Mouse (Mus musculus) ovary, postnatal 10 days (tissue): Measurements from ENCODE around the gene Copg1.

Experiments used
- DNase-seq: peaks from one replicate; pipeline ENCODE4 v3.0.0; 2022; ENCODE audit warnings: low spot score

Gene Copg1

GRCm38 (mm10) chr6:87887594-87888233 is at the start of gene Copg1:
Gene Copg1, plus strand, starts transcription at chr6:87887814.
- DNase-seq = peak; percentile 99

DNA sequence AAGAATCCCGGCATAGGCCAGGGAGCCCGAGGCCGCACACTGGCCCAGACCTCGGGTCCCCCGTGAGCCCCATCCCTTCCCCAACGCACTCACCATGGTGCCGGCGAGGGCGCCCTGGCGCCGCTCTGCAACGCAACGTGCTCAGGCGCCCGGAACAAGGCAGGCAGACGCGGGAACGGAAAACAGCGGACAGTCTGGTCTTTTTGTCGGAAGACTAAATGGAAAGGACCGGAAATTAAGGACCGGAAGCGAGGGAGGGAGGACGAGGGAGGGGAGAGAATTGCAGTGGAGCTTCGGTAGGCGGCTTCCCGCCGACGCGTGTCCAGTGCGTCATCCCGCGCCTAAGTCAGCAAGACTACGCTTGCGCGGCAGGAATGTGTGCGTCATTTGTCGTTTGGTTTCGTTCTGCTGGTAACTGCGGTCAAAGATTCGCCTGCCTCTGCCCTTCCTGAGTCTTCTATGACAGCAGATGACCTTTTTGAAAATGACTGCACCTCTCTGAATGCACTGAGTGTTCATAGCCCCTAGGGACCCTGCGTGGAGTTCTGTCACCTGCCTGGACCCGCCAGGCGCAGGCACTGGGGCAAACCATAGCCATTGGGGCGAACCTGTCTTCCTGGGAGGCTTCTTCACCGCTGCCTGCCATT is 48.9 kb upstream of the Copg1 start, which contains the start of gene Isy1:
Gene Isy1, minus strand, starts transcription at position 248 of the 647 bp plus-strand sequence.
- peak; percentile 73 for DNase-seq

GRCm38 (mm10) chr6:87839797-87840341 is 47.7 kb upstream of the Copg1 start:
- DNase-seq = no peak

GRCm38 (mm10) chr6:87841635-87842034 is 46.0 kb upstream of the Copg1 start:
- DNase-seq = no peak

GRCm38 (mm10) chr6:87842254-87842653 is 45.4 kb upstream of the Copg1 start:
- DNase-seq = no peak

DNA sequence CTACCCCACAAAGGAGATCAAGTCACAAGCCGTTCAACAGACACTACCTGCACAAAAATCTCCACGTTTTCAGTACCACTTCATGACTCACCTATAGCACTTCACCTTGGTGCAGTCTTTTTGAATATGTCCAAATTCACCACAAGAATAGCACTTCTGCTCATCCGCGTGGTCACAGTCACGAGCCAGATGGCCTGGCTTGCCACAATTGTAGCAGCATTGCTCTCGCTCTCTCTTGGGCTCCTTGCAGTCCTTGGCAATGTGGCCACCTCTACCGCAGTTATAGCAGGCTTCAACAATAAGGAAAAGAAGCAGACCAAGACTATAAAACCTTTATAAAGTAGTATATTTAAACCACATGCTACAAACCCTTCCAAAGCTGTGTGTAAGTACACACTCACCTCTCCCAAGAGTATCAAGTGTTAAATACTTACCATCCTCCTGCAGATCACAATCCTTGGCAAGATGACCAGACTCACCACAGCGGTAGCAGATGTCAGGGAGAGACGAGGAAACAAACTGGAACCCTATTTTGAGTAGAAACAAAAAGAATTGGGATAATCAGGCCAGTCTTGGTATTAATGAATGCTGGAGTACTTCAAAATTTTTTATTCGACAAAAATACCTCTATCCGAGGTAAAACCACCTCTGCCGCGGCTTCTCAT is 42.5 kb upstream of the Copg1 start:
- no peak for DNase-seq

- DNase-seq = no peak
Observed at GRCm38 (mm10) chr6:87846813-87847212, 40.8 kb upstream of the Copg1 start.

DNA sequence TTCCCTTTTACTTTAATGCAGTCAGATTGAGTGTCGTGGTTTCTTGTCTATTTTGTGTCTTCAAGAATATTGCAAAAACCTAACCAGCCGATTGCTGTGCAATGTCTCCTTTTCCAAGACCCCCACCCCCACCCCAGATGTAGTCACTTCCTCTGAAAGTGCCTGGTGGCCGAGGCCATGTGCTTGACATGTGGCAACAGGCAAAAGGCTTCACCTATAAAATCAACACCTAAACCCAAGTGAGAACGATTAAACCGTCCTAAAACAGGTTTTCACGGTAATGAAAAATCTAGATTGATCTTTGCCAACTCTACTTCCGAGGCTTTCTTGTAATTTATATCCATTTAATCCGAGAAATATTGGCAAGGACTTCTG is 37.8 kb upstream of the Copg1 start:
- no peak for DNase-seq

- DNase-seq = peak; percentile 54
Observed at GRCm38 (mm10) chr6:87850155-87850899, 37.3 kb upstream of the Copg1 start.

GRCm38 (mm10) chr6:87850900-87851614 is 36.6 kb upstream of the Copg1 start, which contains the start of gene Cnbp:
Gene Cnbp, minus strand, starts transcription at chr6:87851106.
- peak; percentile 95 for DNase-seq

DNA sequence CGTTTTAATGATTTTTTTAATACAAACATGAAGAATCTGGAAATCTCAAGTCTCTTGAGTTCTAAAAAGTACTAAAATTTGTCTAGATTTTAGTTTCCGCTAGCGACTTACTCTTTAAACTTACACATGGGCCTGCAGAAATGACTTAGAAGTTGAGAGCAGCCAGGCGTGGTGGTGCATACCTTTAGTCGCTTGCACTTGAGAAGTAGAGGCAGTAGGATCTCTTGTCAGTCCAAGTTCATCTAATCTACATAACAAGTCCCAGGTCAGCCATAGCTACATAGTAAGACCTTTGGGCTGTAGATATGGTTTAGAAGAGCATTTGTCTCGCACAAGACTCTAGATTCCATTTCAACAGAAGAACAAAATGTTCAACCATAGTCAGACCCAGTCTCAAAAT is 35.7 kb upstream of the Copg1 start:
- DNase-seq = no peak

- no peak for DNase-seq
Observed at GRCm38 (mm10) chr6:87853446-87853845, 34.2 kb upstream of the Copg1 start.

- DNase-seq = no peak
Observed at GRCm38 (mm10) chr6:87857071-87857470, 30.5 kb upstream of the Copg1 start.

DNA sequence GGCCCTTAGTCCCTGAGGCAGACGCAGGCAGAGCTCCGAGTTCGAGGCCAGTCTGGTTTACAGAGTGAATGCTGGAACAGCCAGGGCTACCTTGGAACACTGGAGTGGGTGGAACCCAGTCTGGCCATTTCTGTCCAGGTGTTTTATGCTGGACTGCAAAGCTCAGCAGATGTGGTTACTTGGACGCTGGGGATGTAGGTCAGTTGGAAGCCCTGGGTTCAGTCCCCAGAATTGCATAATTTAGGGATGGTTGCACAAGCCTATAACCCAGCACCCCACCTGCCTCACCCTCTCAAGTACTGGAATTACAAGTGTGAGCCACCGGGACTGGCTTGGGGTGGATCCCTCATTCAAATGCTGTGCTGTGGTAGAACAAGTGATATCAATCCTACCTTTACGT is 21.4 kb upstream of the Copg1 start:
- DNase-seq = no peak

GRCm38 (mm10) chr6:87867256-87867655 is 20.4 kb upstream of the Copg1 start:
- no peak for DNase-seq

- peak; percentile 29 for DNase-seq
Observed at GRCm38 (mm10) chr6:87868871-87869506, 18.6 kb upstream of the Copg1 start.

DNA sequence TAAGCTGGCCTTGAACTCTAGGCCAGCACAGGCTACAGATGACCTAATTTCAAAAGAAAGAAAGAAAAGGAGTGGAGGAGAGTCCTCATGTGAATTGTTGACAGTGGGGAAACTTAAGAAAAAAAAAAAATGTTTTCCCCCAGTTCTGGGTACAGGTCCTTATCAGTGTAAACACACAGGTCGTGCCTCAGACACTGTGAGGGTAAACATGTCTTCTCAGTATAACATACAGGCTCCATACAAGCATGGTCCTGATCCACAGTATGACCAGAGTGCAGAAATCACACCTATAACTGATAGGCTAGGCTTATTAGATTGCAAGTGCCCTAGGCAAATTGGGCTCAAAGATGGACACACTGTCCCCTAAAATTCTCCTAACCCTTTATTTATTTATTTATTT is 17.2 kb upstream of the Copg1 start:
- no peak for DNase-seq

- no peak for DNase-seq
Observed at GRCm38 (mm10) chr6:87871240-87871639, 16.4 kb upstream of the Copg1 start.

DNA sequence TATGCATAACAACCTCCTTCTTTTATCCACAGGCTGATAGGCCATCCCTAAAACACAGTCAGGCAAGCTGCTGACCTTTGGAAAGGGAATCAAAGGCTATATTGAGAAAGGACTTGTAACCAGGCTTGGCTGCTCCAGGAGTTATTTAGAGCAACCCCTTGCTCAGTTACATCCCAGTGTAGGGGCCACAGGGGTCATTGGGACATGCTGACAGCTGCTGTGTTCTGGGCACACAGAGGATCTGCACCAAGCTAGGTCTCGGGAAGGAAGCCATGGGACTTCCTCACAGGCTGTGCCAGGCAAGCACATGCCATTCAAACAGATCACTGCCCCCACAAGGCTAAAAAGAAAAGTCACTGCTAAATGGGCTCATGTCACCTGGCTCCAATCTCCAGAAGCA is 14.5 kb upstream of the Copg1 start:
- DNase-seq = no peak

DNA sequence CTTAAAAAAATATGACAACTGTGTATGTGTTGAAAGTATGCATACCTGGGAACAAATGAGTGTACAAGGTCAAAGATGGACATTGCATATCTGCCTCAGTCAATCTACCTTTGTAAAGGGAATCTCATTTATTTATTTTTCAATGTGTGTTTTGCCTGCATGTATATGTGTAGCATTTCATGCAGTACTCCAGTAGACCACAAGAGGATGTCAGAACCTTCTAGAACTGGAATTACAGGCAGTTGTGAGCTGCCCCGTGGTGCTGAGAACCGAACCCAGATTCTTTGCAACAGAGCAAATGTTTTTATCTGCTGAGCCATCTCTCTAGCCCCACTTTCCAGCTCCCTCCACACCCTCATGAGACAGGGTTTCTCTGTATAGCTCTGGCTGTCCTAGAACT is 13.7 kb upstream of the Copg1 start:
- DNase-seq = no peak

DNA sequence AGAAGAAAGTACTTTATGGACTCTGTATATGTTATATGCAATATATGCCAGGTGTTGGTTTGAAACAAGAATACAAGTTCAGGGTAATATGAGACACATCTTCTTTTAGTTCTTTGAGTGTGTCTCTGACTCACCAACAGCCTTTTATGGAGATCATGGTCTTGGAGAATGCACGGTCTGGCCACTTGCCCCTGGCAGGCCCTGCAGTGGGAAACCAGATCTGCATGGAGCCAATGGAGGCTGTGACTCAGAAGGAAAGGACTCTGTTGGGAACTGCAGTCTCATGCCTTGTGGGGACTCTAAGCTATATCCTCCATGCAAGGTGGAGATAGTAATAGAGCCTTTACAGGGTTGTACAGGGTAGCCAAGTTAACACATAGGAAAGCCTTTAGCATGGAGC is 12.5 kb upstream of the Copg1 start:
- no peak for DNase-seq
